Mouse (Mus musculus): Measurements from ENCODE around the gene Unc13c.

- no peak for TF ChIP-seq CTCF (IDR thresholded peaks at IDR 0.05; ENCODE audit: borderline replicate concordance, insufficient read depth, low read depth, low read length)
- no peak for TF ChIP-seq POLR2A (IDR thresholded peaks at IDR 0.05; ENCODE audit: borderline replicate concordance, insufficient read depth, low read length)
These were observed 46.2 kb downstream of the Unc13c start for GRCm38 (mm10) chr9:73922449-73923115.
